17 mouse cellular contexts compared by ENCODE assay signal in genomic region chr6:97540458-97540857, GRCm38 (mm10).
"Had no signal": no experiment of that assay in that cellular context is flagged by ENCODE, and none has a peak within 500 bp of the region (broad histone marks: within the 10 kb centered on the region; RNA-seq: fewer than 3 reads in every experiment).

No protein-coding gene starts in this region.

- H3K27me3 ChIP-seq: midbrain, embryonic 12.5 days had no signal

- H3K27ac ChIP-seq: midbrain, embryonic 10.5 days; midbrain, embryonic 12.5 days had no signal

- DNase-seq: lung, adult 18-20 months; lung, embryonic 14.5 days; lung, postnatal 10 days; lung, postnatal 4 days; midbrain, embryonic 14.5 days; retina, postnatal 1 day; right cerebral cortex, adult 18-20 months; right cerebral cortex, postnatal 25 days; right cerebral cortex, postnatal 4 days; spleen, adult 18-20 months; thymus, adult 18-20 months; thymus, postnatal 14 days; thymus, postnatal 36 days had no signal

- ATAC-seq: midbrain, embryonic 16.5 days had no signal

- H3K9ac ChIP-seq: lung, embryonic 14.5 days; midbrain, embryonic 12.5 days had no signal

- H3K9me3 ChIP-seq: midbrain, embryonic 12.5 days had no signal

- H3K4me2 ChIP-seq: lung, embryonic 14.5 days; midbrain, embryonic 12.5 days had no signal

- H3K36me3 ChIP-seq: midbrain, embryonic 10.5 days; midbrain, embryonic 12.5 days had no signal

- H3K4me3 ChIP-seq: midbrain, embryonic 10.5 days; midbrain, embryonic 12.5 days; myocyte had no signal

- H3K4me1 ChIP-seq: midbrain, embryonic 10.5 days had no signal
